Mouse (Mus musculus): ENCODE data around the gene Tesk1.

- no peak for TF ChIP-seq CTCF (IDR thresholded peaks at IDR 0.05; ENCODE audit: borderline replicate concordance, control insufficient read depth, extremely low read depth, insufficient read depth, low read length, poor library complexity)
- no peak for TF ChIP-seq POLR2A (IDR thresholded peaks at IDR 0.05; ENCODE audit: control insufficient read depth, extremely low read depth, insufficient read depth, low read length, poor library complexity)
Observed at GRCm38 (mm10) chr4:43402212-43402611, 39.5 kb upstream of the Tesk1 start.
